Mouse (Mus musculus) lung, postnatal 0 days (tissue): ENCODE measurements around the gene Ap3m1.

Experiments
- CTCF ChIP-seq: IDR thresholded peaks from 2 replicates; pipeline ENCODE4 v1.5.1; 2016; ENCODE audit warnings: antibody characterized with exemption, mild to moderate bottlenecking
- EP300 ChIP-seq: IDR thresholded peaks from 2 replicates; pipeline ENCODE4 v1.6.1; 2016; ENCODE audit warnings: antibody characterized with exemption, mild to moderate bottlenecking, control low read depth

- TF ChIP-seq CTCF (no peak), EP300 (no peak)
Measured at GRCm38 (mm10) chr14:21076501-21077194, 24.3 kb upstream of the Ap3m1 start.
